Mouse (Mus musculus) adrenal gland, adult 2 months (tissue): ENCODE measurements around the gene Tmem121. TPM values are rescaled to one million over a fixed set of nuclear protein-coding genes. Genes with fewer than 3 reads are reported as not detected.
"Not testable (repeated sequence)": the region's sequence is repeated elsewhere in the genome, so short reads cannot be mapped to it uniquely, and the experiment has no call there.

Source experiments
- DNase-seq: peaks from one replicate; pipeline ENCODE4 v3.0.0; 2021
- polyA plus RNA-seq: library from polyadenylated mRNA; depleted of rRNA; stranded (reverse); fragments of >200 nt; gene quantifications from 2 replicates; pipeline ENCODE4 v1.2.3, GENCODE M21; 2012; rRNA removed
- total RNA-seq, 2 experiments: library from RNA; stranded (reverse); gene quantifications; 2 replicates each; pipeline ENCODE4 v1.2.3; 2021

The Tmem121 gene
- total and polyA plus RNA-seq, 3 experiments: 2.8 to 11.9 (median 9.7) TPM

DNA sequence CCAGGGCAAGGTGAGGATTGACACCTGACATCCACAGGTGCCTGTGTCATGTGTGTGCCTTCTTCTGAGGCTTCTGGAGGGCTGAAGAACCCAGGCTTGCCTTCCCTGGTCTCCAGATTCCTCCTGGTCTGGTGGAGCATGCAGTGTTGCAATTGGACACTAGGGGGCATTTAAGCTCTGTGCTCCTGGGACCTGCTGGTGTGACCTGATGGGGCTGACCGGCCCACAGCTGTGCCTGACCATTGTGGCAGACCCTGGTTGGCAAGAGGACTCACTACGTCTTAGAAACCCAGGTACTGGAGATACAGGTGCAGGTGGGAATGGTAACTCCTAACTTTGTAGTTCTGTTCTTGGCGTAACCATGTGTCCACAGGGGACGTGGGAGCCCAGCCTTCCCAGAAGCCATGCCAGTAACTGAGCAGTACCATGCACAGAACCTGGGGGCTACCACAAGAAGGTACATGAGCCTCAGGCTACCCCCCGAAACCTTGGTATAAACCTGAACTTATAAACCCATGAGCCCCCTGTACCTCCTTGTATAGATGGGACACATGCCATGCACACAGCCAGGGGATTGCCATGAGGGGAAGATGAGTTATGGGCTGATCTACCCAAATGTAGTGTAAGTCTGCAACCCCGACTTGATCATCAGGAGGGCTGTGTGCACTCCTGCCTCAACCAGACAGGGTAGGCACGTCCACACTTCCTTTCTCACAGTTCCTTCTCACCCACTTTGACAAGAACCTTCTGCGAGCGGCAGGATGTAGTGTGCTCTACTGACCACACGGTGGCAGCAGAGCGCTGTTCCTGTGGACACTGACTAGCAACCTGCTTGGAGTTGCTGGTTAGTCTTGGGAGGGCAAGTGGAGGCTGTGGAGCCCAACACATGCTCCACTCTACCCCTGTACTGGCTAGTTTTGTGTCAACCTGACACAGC lies 31.8 kb downstream of the Tmem121 start:
- DNase-seq: peak; percentile 56

DNA sequence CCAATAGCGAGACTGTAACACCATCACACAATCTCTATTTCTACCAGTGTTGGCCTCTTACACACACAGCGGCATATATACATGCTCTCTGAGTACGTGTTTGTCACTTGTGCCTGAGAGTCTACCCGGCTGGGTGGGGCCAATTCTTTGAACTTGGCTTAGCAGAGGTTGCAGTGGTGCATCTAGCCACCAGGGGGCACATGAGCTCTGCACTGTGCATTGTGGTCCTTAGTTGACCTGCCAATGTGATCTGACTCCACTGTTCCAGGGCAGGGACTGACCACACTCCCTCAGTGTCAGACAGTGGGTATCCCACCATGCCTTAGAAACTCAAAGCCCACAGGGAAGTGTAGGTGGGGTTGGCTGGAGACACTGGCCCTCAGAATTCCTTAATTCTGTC lies 34.1 kb downstream of the Tmem121 start:
- DNase-seq: peak; percentile 57

DNA sequence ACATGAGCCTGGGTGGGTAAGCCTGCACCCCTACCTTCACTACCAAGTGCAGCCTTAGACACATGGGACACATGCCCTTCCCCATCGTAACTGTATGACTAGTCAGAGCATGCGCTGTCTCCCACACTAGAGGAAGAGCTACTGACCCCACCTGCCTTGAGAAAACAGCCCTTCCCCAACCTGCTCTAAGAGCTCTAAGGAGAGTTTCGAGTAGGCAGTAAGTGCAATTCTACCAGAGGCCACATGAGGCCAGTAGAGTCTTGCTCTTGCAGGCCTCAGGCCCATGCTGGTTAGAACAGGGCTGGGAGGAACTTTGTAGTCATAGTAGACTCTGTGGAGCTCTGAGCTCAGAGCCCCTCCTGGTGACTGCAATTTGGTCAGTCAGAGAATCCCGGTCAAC lies 34.7 kb downstream of the Tmem121 start:
- DNase-seq: peak; percentile 64

DNA sequence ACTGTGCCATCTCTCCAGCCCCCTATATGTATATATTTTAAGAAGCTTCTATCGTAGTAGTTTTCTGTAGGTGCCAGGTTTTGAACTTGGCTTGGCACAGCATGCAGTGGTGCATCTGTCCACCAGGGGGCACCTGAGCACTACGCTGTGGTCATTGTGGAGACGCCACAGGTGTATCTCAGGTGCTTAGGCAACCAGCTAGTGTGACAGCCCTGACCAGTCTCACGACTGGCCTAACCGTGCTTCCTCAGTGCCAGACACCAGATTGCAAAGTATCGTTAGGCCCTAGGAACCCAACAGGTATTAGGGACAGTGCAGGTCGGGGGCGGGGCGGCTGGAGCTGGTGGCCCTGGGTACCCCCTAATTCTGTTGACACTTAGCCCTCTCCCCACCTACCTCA lies 35.6 kb downstream of the Tmem121 start:
- DNase-seq: no peak

DNA sequence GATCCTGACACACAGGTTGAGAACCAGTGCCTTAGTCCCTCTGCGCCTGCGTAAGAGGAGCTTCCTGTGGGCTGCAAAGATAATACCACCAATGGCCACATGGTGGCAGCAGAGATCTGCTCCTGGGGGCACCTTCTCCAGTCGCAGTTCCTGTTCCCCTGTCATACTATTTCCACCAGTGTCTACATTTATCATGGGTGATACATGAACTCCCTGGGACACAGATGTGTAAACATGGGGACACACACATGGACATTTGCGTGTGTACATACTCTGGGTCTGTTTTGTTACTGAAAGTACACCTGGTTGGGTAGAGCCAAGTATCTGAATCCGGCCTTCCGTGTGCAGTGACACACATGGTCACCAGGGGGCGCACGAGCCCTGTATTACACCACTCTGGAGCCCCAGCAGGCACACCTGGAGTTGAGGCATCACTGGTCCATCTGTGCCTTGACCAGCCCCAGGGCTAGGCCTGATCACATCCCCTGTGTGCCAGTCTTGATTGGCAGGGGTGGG lies 36.4 kb downstream of the Tmem121 start:
- DNase-seq: peak; percentile 92

DNA sequence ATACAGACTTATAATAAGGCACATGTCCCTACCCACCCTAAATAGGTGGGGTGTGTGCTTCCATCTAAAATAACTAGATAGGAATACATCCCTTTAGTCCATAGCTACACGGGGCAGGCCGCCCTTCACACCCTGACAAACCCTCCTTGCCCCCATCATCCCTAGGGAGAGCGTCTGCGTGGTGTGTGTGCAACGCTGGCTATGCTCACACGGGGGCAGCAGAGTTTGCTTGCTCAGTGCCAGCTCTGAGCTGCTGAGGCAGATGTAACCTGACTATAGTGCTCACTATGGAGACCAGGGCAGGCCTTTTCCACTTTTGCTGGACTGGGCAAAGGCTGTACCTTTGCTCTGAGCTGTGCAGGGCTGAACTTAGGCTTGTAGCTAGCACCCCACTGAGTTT lies 37.0 kb downstream of the Tmem121 start:
- peak; percentile 62 for DNase-seq

DNA sequence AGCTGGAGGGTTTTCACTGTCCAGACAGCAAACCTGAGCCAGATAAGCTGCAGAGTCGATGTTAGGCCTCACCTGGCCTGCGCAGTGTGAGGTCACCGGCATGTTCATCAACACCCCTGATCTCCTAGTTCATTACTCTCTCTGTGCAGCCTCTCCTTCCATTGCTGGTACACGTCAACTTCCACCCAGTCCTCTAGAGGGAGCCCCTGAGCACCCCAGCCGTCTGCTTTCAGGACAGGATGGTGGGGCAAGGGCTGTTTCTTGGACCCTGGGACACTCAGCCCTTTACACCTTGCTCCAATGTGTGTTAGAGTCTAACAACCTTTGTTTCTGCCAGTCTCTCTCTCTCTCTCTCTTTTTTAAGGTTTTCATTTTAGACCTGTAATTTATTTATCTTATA lies 38.5 kb downstream of the Tmem121 start:
- no peak for DNase-seq

DNA sequence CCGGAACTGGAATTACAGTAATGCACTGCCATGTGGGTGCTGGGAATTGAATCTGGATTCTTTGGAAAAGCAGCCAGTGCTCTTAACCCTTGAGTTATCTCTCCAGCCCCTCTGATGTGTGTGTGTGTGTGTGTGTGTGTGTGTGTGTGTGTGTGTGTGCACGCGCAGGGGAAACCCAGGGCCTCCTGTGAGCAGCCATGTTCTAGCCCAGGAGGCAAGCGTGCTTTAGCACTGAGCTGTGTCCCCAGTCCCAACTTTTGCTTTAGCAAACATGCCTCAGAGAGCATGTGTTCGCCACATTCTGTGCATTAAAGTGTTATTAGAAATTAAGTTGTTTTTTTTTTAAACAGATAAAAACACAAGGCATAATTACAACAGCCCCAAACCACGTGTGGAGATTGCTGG lies 39.0 kb downstream of the Tmem121 start:
- no peak for DNase-seq

DNA sequence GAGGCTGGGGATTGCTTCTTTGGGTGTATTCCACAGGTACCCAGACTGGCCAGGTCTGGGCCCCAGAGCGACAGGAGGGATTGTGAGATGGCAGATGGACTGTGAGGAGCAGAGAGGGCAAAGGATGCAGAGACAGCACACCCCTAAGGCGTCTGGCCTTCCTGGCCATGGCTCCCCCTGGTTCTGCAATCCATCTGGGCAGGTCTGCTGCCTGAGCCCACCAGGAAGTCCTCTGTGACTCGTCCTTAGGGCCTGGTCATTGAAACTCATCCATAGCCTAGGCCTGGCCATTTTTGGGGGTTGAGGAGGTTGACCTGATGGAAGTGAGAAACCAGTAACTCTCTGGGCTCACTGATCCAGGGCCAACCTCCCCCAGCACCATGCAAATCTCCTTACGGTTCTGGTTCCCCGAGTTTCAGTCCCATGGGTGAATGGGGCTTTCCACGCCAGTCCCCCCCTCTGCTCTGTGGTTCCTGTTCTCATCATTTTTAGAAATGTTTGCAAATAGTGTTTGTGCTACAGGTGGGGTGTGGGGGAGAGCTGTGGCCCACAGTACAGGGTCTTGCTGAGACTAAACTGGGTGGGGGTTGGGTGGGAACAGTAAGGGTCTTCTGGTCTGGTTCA lies 42.4 kb downstream of the Tmem121 start:
- DNase-seq: no peak

DNA sequence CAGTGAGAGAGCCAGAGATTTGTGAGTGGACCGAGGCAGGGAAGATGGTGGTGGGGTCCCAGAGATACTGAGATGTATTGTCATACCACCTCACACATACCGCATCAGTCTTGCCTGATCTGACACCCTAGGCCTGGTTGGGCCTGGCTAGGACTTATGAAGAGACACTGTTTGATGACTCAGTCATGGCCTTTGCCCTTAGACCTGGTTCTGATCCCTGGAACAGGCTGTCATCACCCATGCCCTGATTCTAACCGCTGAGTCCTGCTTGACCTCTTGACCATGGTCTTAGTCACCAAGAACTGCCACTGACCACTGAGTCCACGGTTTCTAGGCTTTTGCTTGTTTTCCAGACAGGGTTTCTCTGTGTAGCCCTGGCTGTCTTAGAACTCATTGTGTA lies 45.0 kb downstream of the Tmem121 start:
- peak; percentile 29 for DNase-seq

DNA sequence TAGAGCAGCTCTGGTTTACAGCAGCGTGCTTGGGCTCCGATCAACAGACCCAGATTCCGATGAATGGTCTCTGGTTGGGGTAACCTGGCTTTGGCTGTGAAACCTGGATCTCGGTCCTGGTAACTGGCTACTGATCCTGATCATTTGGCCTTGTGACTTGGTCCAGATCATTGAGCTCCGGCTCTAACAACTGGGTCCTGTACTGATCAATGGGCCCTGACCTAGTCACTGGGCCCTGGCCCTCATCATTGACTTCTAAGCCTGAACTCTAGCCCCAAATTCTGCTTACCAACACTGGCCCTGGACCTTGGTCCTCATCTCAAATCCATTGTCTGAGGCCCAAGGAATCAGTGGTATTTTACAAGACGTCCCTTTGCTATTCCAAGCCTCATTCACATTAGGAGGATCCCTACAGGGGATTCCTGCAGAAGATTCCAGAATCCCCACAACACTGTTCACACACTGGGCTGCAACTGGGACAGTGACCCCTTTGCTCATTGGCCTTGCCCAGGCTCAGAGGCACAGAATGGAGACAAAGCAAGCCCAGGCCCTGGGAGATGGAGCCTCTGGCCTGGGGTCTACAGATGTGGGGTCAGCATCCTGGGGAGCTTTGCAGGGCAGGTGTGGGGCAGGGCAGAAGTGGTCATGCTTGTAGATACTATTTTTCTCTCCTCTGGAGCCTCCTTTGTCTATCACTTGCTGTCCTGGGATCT lies 46.0 kb downstream of the Tmem121 start:
- not testable (repeated sequence) for DNase-seq

DNA sequence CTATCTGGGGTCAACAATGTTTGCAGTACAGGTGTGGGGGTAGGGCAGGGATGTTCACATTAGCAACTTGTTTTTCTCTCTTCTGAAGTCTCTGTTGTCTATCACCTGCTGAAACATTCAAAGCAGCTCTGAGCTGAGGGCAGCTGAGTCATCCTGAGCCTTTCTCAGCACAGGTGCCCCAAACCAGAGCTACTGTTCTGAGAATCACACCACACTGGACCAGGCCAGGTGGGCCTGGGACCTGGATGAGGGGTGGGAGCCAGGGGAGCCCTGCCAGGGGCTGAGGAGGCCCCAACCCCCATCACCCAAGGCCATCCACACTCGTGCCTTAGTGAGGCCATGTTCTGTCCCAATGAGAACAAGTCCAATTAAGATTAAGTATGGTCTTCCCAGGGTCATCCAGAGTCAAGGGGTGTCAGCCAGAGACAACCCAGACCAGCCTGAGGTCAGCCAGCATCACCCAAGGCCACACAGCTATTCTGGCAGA lies 46.6 kb downstream of the Tmem121 start:
- peak; percentile 21 for DNase-seq

Other genes starting within 250 kb of the Tmem121 start
- 10 to 100 TPM; 24.6 to 34.4 TPM for gene Nudt14, start 243.8 kb upstream of the Tmem121 start, total RNA-seq
- gene Nudt14, start 243.8 kb upstream of the Tmem121 start, polyA plus RNA-seq: 35.4 and 45.9 TPM in 2 replicates
- gene Btbd6, start 209.4 kb upstream of the Tmem121 start, total RNA-seq: 10 to 100 TPM; 14.6 to 24.7 TPM
- 165 and 232 TPM in 2 replicates for gene Btbd6, start 209.4 kb upstream of the Tmem121 start, polyA plus RNA-seq
- gene Brf1, start 185.2 kb upstream of the Tmem121 start, total RNA-seq: 10 to 100 TPM; 41.9 to 46.8 TPM
- 70.6 and 71.2 TPM in 2 replicates for gene Brf1, start 185.2 kb upstream of the Tmem121 start, polyA plus RNA-seq
- gene Pacs2, start 171.4 kb upstream of the Tmem121 start, total RNA-seq: 10 to 100 TPM; 38.7 to 42.1 TPM
- 51.9 and 66.9 TPM in 2 replicates for gene Pacs2, start 171.4 kb upstream of the Tmem121 start, polyA plus RNA-seq
- gene Tex22, start 111.4 kb upstream of the Tmem121 start, total RNA-seq: under 1 TPM; 0.28 to 0.43 TPM
- gene Tex22, start 111.4 kb upstream of the Tmem121 start, polyA plus RNA-seq: 0.35 and 0.90 TPM in 2 replicates
- 100 to 1,000 TPM in 1 of 2 experiments, 10 to 100 TPM in 1; 76.6 to 102 TPM for gene Mta1, start 87.7 kb upstream of the Tmem121 start, total RNA-seq
- 164 TPM in 2 replicates for gene Mta1, start 87.7 kb upstream of the Tmem121 start, polyA plus RNA-seq
- gene Crip2, start 45.7 kb upstream of the Tmem121 start, total RNA-seq: 10 to 100 TPM; 57.5 to 58.2 TPM
- 159 and 168 TPM in 2 replicates for gene Crip2, start 45.7 kb upstream of the Tmem121 start, polyA plus RNA-seq
- gene Crip1, start 39.6 kb upstream of the Tmem121 start, total RNA-seq: 100 to 1,000 TPM in 1 of 2 experiments, 10 to 100 TPM in 1; 51.5 to 101 TPM
- gene Crip1, start 39.6 kb upstream of the Tmem121 start, polyA plus RNA-seq: 31.7 and 36.9 TPM in 2 replicates
- gene Tedc1, start 29.5 kb upstream of the Tmem121 start, total RNA-seq: 1 to 10 TPM in 1 of 2 experiments, under 1 TPM in 1; 0.66 to 1.4 TPM
- gene Tedc1, start 29.5 kb upstream of the Tmem121 start, polyA plus RNA-seq: 3.6 and 6.6 TPM in 2 replicates